8 mouse cellular contexts compared by ENCODE assay signal in the genomic region with DNA sequence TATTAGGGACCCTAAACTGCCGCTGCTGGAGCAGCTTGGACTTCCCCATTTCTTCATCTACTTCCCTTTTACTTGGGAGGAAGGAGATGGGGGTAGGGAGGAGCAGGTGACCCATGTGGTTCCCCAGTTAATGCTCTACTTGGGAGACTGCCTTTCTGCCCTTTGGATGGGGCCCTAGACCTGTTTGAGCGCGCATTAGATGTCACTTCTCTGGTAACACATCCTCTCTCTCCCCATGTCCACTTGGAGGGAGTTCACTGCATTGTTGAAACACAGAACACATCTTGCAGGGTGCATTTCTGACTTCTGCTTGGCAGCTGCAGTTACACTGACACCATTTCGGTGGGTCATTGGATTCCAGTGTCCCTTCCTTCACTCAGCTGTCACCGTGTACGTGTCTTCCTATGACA. TPM values are rescaled to one million over a fixed set of nuclear protein-coding genes. Genes with fewer than 3 reads are reported as not detected.
A peak's percentile ranks its signal among the peaks of the same experiment; 100 is the strongest.
DNase-seq lines count a peak whose midpoint lies in the region; ATAC-seq and TF ChIP-seq lines count a peak whose summit lies in the region.

No protein-coding gene starts in this region.

- H3K27me3 ChIP-seq in heart, embryonic 13.5 days (replicated peaks): 0 out of 2 replicates have a peak, but pooled peaks cover 7% of the 10 kb centered on the region
- no peaks in the 10 kb centered on the region for H3K27me3 ChIP-seq in midbrain, postnatal 0 days (ENCODE audit: insufficient read depth, low read length)

- intact Hi-C loops in left cerebral cortex, postnatal 4 days (cut with DNase I): no loop called here
- intact Hi-C loops in left cerebral cortex, postnatal 10 days (cut with DNase I): loop anchor here (5.0 kb wide), 1 partner anchor 548 kb away; no protein-coding TSS in a partner anchor

- peaks cover 24% of the 10 kb centered on the region for H3K4me1 ChIP-seq in heart, embryonic 13.5 days
- no peaks in the 10 kb centered on the region for H3K4me1 ChIP-seq in midbrain, postnatal 0 days (ENCODE audit: insufficient read depth, low read length)

- peak overlapping the region; percentile 95 for H3K27ac ChIP-seq in heart, embryonic 13.5 days (replicated peaks)
- H3K27ac ChIP-seq in midbrain, postnatal 0 days (ENCODE audit: low read depth, low read length): peak overlapping the region; percentile 51; the same call in 1 of the 2 replicates

- no peaks in the 10 kb centered on the region for H3K9me3 ChIP-seq in heart, embryonic 13.5 days
- no peaks in the 10 kb centered on the region for H3K9me3 ChIP-seq in midbrain, postnatal 0 days (ENCODE audit: low read length)

- H3K9ac ChIP-seq in heart, embryonic 13.5 days: peak overlapping the region; percentile 37; the same call in 1 of the 2 replicates
- no peak overlapping the region for H3K9ac ChIP-seq in midbrain, postnatal 0 days (replicated peaks; ENCODE audit: low read length, poor library complexity, severe bottlenecking)

- no peak for TF ChIP-seq CTCF in midbrain, postnatal 0 days (IDR thresholded peaks at IDR 0.05)

- peaks cover 9% of the 10 kb centered on the region for H3K36me3 ChIP-seq in heart, embryonic 13.5 days
- H3K36me3 ChIP-seq in midbrain, postnatal 0 days (ENCODE audit: insufficient read depth, low read length): no peaks in the 10 kb centered on the region

- 21% methylated on average over 6 of the region's 6 CpGs for WGBS in heart, embryonic 13.5 days
- 47% methylated on average over 6 of the region's 6 CpGs for WGBS in midbrain, postnatal 0 days

- peak overlapping the region; percentile 71 for H3K4me2 ChIP-seq in heart, embryonic 13.5 days
- peak overlapping the region; percentile 58 for H3K4me2 ChIP-seq in midbrain, postnatal 0 days (ENCODE audit: low read depth, low read length, poor library complexity, severe bottlenecking)

- no peak for ATAC-seq in heart, embryonic 13.5 days (ENCODE audit: extremely low read depth, insufficient number of reproducible peaks, low FRiP score, low TSS enrichment)
- no peak for ATAC-seq in midbrain, postnatal 0 days (ENCODE audit: low FRiP score)

- peak; percentile 11 for DNase-seq in urinary bladder, postnatal 14 days (ENCODE audit: low spot score)
- no peak for DNase-seq in urinary bladder, postnatal 10 days (ENCODE audit: low spot score)
- DNase-seq in kidney, postnatal 14 days: peak; percentile 13
- no peak for DNase-seq in midbrain, postnatal 0 days (ENCODE audit: low spot score)
- no peak for DNase-seq in T-cell, adult 2 months (ENCODE audit: low spot score)
- DNase-seq in left cerebral cortex, postnatal 4 days: no peak
- DNase-seq in left cerebral cortex, postnatal 10 days (ENCODE audit: extremely low spot score in 1 of 2, low spot score in 2 of 2): no peak

- peak overlapping the region; percentile 13; the same call in 1 of the 2 replicates for H3K4me3 ChIP-seq in heart, embryonic 13.5 days
- peak overlapping the region; percentile 56 for H3K4me3 ChIP-seq in midbrain, postnatal 0 days (ENCODE audit: low read depth, low read length)

RNA-seq across cellular contexts. Expression of gene Tmsb4x, which starts 1.2 kb away (rescaled TPM):
- 3,022 and 3,158 TPM in 2 replicates for polyA plus RNA-seq in heart, embryonic 13.5 days (2015; fragmentation: Nextera tagmentation; extraction: Ambion mirVana)
- total RNA-seq in midbrain, postnatal 0 days (2014; rRNA removed): 1,032 and 1,416 TPM in 2 replicates
- polyA plus RNA-seq in midbrain, postnatal 0 days (2015; fragmentation: Nextera tagmentation; extraction: Ambion mirVana): 4,228 and 4,382 TPM in 2 replicates
- 1,000 to 10,000 TPM; 1,755 to 1,817 TPM for total RNA-seq in left cerebral cortex, postnatal 4 days (2021)
- total RNA-seq in left cerebral cortex, postnatal 10 days (2021): 1,000 to 10,000 TPM; 1,429 to 1,477 TPM

RNA-seq across cellular contexts. Expression of gene Tlr8, which starts 53.8 kb away (rescaled TPM):
- 0.24 and 0.57 TPM in 2 replicates for polyA plus RNA-seq in heart, embryonic 13.5 days (2015; fragmentation: Nextera tagmentation; extraction: Ambion mirVana)
- total RNA-seq in midbrain, postnatal 0 days (2014; rRNA removed): 0.11 TPM in 1 of 2 replicates, not detected in the other
- 0.05 TPM in 1 of 2 replicates, not detected in the other for polyA plus RNA-seq in midbrain, postnatal 0 days (2015; fragmentation: Nextera tagmentation; extraction: Ambion mirVana)
- total RNA-seq in left cerebral cortex, postnatal 4 days (2021): under 1 TPM; 0.20 to 0.38 TPM
- total RNA-seq in left cerebral cortex, postnatal 10 days (2021): under 1 TPM; 0.26 to 0.51 TPM

Comparison
In these comparisons a context has a peak if more than half of its experiments do, and no peak if none do; other contexts are left out.
1. DNase-seq: peak in urinary bladder, postnatal 14 days (single experiment) and kidney, postnatal 14 days (single experiment); none in urinary bladder, postnatal 10 days (single experiment), midbrain, postnatal 0 days (single experiment), T-cell, adult 2 months (single experiment), left cerebral cortex, postnatal 4 days (single experiment) and left cerebral cortex, postnatal 10 days (0 of 2).